Mouse (Mus musculus) bone marrow, adult 2 months (tissue): ENCODE data around the gene Extl2. TPM values are rescaled to one million over a fixed set of nuclear protein-coding genes. Genes with fewer than 3 reads are reported as not detected.

Experiments
- H3K27ac ChIP-seq: fragments of 200-500 bp; 2 replicates; pipeline ENCODE4 v1.5.1; 2012; ENCODE audit warnings: low read depth, mild to moderate bottlenecking, control low read depth, inconsistent platforms, low read length; ENCODE audit not compliant: control insufficient read depth, poor library complexity, insufficient read depth
- H3K4me1 ChIP-seq: fragments of 200-500 bp; 2 replicates; pipeline ENCODE4 v1.6.1; 2011; ENCODE audit warnings: low read length; ENCODE audit not compliant: control insufficient read depth, insufficient read depth
- H3K4me3 ChIP-seq: fragments of 200-500 bp; replicated peaks from 2 replicates; pipeline ENCODE3; 2011; ENCODE audit warnings: mild to moderate bottlenecking, low read depth, low read length, control low read depth; ENCODE audit not compliant: control insufficient read depth
- CTCF ChIP-seq: fragments of 200-500 bp; IDR thresholded peaks from 2 replicates; pipeline ENCODE4 v1.5.1; 2011; ENCODE audit warnings: low read length, control low read depth; ENCODE audit not compliant: control insufficient read depth, insufficient read depth
- POLR2A ChIP-seq: fragments of 200-500 bp; IDR thresholded peaks from 2 replicates; pipeline ENCODE4 v1.6.1; 2011; ENCODE audit warnings: low read depth, mild to moderate bottlenecking, control low read depth, low read length, borderline replicate concordance; ENCODE audit not compliant: control insufficient read depth
- WGBS: fragments of 180-500 bp; shearing (Covaris S2); methylation state at CpG from one replicate; pipeline ENCODE4 v1.1.7; 2018; 5-methylcytosine and 5-hydroxymethylcytosine counted together
- polyA plus RNA-seq: library from polyadenylated mRNA; stranded (reverse); fragments of >200 nt; gene quantifications from 2 replicates; pipeline ENCODE4 v1.2.4, GENCODE M21; 2011; ENCODE audit warnings: low replicate concordance; ENCODE audit not compliant: missing spikeins, insufficient read depth, insufficient read length

Extl2 gene
- polyA plus RNA-seq = 0.45 and 1.8 TPM in 2 replicates

DNA sequence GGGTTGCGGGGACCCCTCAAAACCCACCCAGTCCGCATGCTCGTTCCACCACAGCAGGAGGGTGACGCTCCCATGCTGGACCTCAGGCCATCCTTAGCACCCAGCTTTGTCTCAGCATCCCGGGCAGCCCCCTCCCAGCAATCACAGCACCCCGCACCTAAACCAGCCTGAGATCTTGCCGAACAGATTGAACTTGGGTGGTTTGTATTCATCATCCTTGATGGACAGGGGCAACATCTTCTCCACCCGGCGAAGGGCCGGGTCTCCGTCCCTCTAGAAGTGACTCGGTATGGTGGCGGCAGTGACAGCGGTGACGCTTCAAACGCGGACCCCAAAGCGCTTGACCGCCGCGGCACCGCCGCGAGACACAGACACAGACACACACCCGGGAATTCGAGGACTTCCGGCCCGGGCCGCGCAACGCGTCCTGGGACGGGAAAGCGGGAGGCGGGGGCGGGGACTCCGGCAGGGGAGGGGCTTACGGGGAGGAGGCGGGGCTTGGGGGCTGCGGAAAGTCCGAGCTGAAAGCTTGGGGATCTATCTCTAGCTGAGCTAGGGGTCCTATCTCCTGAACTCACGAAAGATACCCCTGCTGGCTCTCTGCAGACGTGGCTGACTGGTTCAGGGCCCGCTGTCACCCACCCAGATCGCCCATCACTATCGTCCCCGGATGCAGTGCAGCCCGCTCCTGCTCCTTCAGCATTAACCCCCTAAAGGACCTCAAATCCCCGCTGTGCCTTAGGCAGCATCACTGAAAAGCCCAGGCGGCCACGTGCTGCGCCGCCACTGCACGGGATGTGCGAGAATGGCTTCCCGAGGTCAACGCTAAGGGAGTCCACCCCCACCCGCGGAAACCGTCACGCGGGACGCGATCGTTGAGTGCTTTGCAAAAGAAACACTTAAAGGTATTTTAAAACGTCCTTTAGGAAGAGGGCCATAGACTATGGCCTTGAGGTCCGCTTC lies at the start of gene Extl2, which contains the start of gene Slc30a7:
Gene Extl2 (plus strand): TSS at position 485 of the 963 bp plus-strand sequence.
Gene Slc30a7 (minus strand): TSS at position 429 of the 963 bp plus-strand sequence.
- H3K4me3 ChIP-seq = peak within 1 kb of the TSS; percentile 82
- H3K27ac ChIP-seq = peak within 1 kb of the TSS; percentile 82
- peak; percentile 63; the same call in 1 of the 2 replicates for TF ChIP-seq POLR2A
- TF ChIP-seq CTCF = no peak
- under 1% methylated on average over 67 of the region's 67 CpGs for WGBS
- no peaks in the 10 kb centered on the region; the same call in 1 of the 2 replicates for H3K4me1 ChIP-seq

DNA sequence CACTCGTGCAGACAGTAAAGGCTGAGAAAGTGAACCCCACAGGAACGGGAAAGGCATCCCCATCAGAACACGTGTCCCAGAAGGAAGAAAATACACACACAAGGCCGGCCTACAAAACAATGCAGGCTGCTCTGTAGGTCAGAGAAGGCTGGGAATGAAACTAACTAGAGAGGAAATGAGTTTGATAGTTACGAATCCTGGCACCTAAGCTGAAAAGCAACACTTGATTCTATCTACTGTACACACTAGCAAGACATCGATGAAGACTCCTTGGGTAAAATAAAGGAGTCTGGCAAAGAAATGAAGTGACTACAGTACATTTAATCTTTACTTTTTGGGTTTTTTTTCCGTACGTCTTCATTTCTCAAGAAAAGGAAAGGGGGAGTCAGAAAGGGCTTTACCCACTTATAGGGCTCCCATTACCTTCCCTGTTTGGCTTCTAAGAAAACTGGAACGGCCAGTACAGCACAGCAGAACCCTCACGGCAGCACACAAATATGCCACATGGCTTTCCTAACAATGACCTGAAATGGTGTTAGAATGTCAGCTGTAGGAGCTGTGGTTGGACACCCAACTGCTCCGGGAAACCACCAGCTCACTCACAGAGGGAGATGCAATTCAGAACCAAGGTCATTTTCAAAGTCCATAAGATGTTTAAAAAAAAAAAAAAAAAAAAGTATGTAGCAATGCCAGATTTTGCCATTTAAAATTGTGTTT lies 45.8 kb upstream of the Extl2 start:
- Histone ChIP-seq H3K27ac (no peak overlapping the region), H3K4me3 (no peak overlapping the region), H3K4me1 (no peaks in the 10 kb centered on the region)
- TF ChIP-seq CTCF = no peak
- TF ChIP-seq POLR2A = no peak
- WGBS = 87% methylated on average over 11 of the region's 11 CpGs

DNA sequence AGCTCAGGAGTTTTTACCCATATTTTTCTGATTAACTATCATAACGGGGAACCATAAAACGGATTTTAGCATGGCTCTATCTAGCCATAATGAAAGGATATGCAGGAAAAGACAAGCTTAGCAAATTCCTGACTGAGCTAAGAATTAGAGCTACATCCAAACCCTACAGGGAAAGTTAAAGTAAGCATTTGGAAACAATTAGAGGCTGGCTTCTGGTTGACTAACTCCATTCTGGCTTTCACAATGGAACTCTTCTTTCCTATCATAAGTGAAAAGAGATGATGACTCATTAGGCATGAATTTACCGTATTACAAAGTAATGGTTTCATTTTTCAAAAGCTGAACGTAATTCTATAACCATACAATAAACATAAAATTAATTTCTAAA lies 45.2 kb upstream of the Extl2 start:
- 89% methylated on average over 4 of the region's 4 CpGs for WGBS
- Histone ChIP-seq H3K4me3 (no peak overlapping the region), H3K27ac (no peak overlapping the region), H3K4me1 (no peaks in the 10 kb centered on the region)
- TF ChIP-seq POLR2A = no peak
- TF ChIP-seq CTCF = no peak

DNA sequence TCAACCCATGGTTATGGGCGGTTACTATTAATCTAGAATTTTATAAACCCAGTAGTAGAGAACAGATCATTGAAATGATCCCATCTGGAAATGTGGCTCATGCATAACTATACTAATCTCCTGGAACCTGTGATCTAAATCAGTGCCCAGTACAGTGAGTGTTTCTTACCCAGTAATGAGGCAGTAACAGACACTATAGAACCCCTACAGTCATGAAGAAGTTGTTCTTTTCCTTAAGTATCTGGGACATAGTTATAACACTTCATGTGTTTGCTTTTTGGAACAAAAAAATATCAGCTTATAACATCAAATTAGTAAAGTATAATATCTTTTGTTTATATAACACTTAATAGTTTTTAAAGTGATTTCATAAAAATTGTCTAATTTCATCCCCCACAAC lies 43.7 kb upstream of the Extl2 start:
- Histone ChIP-seq H3K4me1 (no peaks in the 10 kb centered on the region), H3K27ac (no peak overlapping the region), H3K4me3 (no peak overlapping the region)
- no peak for TF ChIP-seq CTCF
- no peak for TF ChIP-seq POLR2A
- 85% methylated on average over 1 of the region's 1 CpGs for WGBS

DNA sequence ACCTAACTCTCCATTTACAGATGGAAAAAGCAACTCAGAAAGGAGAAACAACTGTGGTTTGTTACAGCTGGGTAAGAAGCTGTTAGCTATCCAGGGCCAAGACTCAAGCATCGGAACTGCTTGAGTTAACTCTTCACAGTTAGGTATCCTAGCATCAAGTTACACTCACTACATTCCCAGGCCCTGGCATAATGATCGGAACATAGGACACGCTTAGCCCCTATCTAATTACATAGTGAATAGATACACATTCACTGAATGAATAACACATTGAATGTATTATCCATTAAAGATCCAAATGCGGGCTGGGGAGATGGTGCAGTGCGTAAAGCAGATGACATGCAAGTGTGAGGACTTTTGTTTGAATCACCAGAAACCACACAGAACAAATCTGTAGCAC lies 43.2 kb upstream of the Extl2 start:
- no peak overlapping the region for H3K4me3 ChIP-seq
- no peak overlapping the region for H3K27ac ChIP-seq
- no peak for TF ChIP-seq CTCF
- TF ChIP-seq POLR2A = no peak
- WGBS = 90% methylated on average over 5 of the region's 5 CpGs
- H3K4me1 ChIP-seq = no peaks in the 10 kb centered on the region

DNA sequence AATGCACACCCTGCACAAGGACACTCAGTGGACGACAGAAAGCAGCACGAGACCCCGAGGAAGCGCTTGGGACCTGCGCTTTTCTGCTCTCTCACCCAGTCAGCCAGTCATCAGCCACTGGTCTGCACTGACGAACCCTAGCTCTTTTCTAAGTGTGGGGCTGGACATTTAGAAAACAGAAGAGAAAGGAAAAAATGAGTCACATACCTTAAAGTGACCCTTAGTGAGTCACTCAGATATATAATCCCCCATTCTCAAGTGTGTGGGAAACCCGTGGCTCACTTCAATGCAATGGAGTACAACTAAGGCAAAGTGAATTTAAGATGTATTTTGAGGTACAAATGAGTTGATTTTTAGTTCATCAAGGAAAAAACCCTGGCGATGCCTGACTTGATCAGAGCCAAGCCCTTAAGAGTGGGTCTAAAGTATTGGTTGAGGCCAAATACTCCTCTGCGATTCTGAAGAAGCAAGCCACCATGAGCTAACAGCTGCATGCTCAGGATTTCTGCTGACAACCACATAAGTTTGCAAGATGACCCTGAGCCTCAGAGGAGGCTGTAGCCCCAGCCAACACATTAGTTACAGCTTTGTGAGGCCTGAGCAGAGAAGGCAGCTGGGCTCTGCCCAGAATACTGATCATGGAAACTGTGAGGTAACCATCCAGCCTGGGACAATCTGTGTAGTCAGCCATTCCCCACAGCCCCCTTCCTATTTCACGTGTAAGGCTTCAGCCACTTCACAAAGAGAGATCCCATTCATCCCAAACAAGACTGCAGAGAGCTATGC lies 38.3 kb upstream of the Extl2 start:
- TF ChIP-seq CTCF = no peak
- 86% methylated on average over 10 of the region's 10 CpGs for WGBS
- H3K27ac ChIP-seq = no peak overlapping the region
- H3K4me3 ChIP-seq = no peak overlapping the region
- H3K4me1 ChIP-seq = no peaks in the 10 kb centered on the region; the same call in 1 of the 2 replicates

DNA sequence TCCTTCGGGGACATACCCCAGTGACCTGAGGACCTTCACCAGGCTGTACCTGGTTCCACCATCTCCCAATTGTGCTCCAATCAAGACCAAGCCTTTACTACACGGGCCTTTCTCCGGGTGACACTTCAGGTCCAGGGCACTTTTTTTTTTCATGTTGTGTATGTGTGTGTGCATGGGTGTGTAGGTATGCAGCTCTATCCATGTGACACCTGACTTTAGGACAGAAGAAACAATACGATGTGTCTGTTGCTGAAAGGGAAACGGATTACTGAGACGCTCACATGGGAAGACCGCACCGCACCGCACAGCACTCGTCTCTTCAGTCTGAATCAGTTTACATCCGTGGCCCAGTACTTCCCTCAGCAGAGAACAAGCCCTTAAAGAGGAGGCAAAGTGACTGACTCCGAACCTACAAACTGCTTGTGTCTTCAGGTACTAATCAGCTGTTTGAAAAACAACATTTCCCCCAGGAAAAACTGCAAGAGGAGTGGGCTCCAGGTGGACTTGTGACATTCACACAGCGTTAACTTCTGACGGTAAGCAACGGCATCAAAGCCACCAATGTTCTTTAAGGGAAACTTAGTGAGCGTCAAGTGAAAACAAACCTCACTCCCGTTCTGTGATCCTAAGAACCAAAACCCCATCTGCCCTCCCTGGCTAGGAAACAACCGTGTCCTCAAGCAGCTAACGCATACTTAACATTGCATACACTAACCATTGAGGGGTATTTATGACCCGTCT lies 36.0 kb upstream of the Extl2 start:
- Histone ChIP-seq H3K27ac (no peak overlapping the region), H3K4me1 (no peaks in the 10 kb centered on the region; the same call in 1 of the 2 replicates), H3K4me3 (no peak overlapping the region)
- 90% methylated on average over 20 of the region's 20 CpGs for WGBS
- TF ChIP-seq POLR2A = no peak
- TF ChIP-seq CTCF = no peak
